Mouse (Mus musculus) embryonic facial prominence, embryonic 12.5 days (tissue): Measurements from ENCODE around the gene Spaca4. TPM values are rescaled to one million over a fixed set of nuclear protein-coding genes. Genes with fewer than 3 reads are reported as not detected.

ENCODE experiments used
- ATAC-seq: fragments of 200-750 bp; cut with Nextera tagmentation; 2 replicates; pipeline ENCODE4 v1.8.0; 2017; ENCODE audit not compliant: insufficient number of reproducible peaks, insufficient read depth, low FRiP score, low TSS enrichment
- H3K27ac ChIP-seq: fragments of 300-500 bp; sonication (generic); 2 replicates; pipeline ENCODE4 v1.5.1; 2016; ENCODE audit warnings: mild to moderate bottlenecking
- H3K27me3 ChIP-seq: fragments of 300-500 bp; sonication (generic); 2 replicates; pipeline ENCODE4 v1.6.1; 2016; ENCODE audit warnings: mild to moderate bottlenecking, moderate library complexity
- H3K36me3 ChIP-seq: fragments of 300-500 bp; sonication (generic); 2 replicates; pipeline ENCODE4 v1.6.1; 2016; ENCODE audit warnings: mild to moderate bottlenecking
- H3K4me1 ChIP-seq: fragments of 300-500 bp; sonication (generic); 2 replicates; pipeline ENCODE4 v1.6.1; 2016
- H3K4me2 ChIP-seq: fragments of 300-500 bp; sonication (generic); replicated peaks from 2 replicates; pipeline ENCODE4 v1.6.1; 2016; ENCODE audit warnings: mild to moderate bottlenecking, moderate library complexity
- H3K4me3 ChIP-seq: fragments of 300-500 bp; sonication (generic); 2 replicates; pipeline ENCODE4 v1.5.1; 2016; ENCODE audit warnings: mild to moderate bottlenecking
- H3K9ac ChIP-seq: fragments of 300-500 bp; sonication (generic); 2 replicates; pipeline ENCODE4 v1.6.1; 2016; ENCODE audit warnings: mild to moderate bottlenecking, moderate library complexity
- H3K9me3 ChIP-seq: fragments of 300-500 bp; sonication (generic); 2 replicates; pipeline ENCODE4 v1.6.1; 2016; ENCODE audit warnings: mild to moderate bottlenecking, moderate library complexity
- WGBS: fragments of 180-500 bp; shearing (Covaris S2); methylation state at CpG from one replicate; pipeline ENCODE4 v1.1.7; 2016; 5-methylcytosine and 5-hydroxymethylcytosine counted together
- polyA plus RNA-seq: library from polyadenylated mRNA; unstranded; fragments of >200 nt; fragmentation: Nextera tagmentation; extraction: Ambion mirVana; gene quantifications from 2 replicates; pipeline ENCODE4 v1.2.1, GENCODE M21; 2016

Spaca4 gene
- not detected in 2 replicates for polyA plus RNA-seq

DNA sequence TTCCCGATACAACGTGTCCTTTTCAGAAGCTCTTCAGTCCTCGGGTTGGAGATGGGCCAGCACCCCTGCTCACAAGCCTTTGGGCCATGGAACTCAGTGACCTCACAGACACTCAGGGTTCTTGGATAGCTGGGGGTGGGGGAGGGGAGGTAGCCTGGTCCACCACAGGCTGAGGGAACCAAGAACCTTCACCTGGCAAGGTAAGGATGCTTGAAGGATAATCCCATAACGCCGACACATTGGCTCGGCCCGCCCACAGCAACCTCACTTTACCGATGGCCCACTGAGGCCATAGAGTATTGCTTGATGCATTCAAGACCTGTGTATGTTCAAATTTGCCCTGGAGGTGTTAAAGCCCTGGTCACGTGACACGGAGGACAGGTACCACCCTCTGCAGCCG lies at the start of gene Spaca4:
Gene Spaca4 (minus strand): TSS at position 101 of the 400 bp plus-strand sequence.
- WGBS = 86% methylated on average over 11 of the region's 11 CpGs
- H3K36me3 ChIP-seq = peaks cover 69% of the 10 kb centered on the region
- H3K9me3 ChIP-seq = no peaks in the 10 kb centered on the region
- H3K27me3 ChIP-seq = no peaks in the 10 kb centered on the region
- no peak within 1 kb of the TSS for H3K27ac ChIP-seq
- no peak for ATAC-seq
- H3K4me2 ChIP-seq = no peak within 1 kb of the TSS
- peaks cover 6% of the 10 kb centered on the region; the same call in 1 of the 2 replicates for H3K4me1 ChIP-seq
- H3K9ac ChIP-seq = no peak within 1 kb of the TSS
- H3K4me3 ChIP-seq = no peak within 1 kb of the TSS

DNA sequence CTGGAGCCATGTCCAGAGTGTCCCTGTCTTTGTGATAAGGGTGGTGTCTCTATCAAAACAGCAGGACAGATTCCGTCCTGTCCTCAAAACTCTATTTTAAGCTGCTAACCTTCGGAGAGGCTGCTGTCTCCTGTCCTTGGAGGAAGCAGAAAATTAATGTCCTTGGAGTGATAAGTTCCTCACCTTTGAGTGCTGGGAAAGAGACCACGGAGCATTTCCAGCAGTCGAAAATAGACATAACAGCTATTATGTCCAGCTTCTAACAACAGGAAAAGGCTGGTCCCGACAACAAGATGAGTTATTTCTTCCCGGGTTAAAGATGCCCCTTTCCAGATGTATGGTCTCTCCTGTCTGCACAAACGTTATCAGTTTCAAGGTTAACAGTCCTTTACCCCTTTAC lies 49.6 kb upstream of the Spaca4 start:
- Histone ChIP-seq H3K36me3 (no peaks in the 10 kb centered on the region), H3K4me1 (no peaks in the 10 kb centered on the region), H3K4me2 (no peak overlapping the region), H3K9me3 (no peaks in the 10 kb centered on the region), H3K27ac (no peak overlapping the region), H3K9ac (no peak overlapping the region), H3K27me3 (peaks cover 10% of the 10 kb centered on the region), H3K4me3 (no peak overlapping the region)
- no peak for ATAC-seq
- 76% methylated on average over 7 of the region's 7 CpGs for WGBS

DNA sequence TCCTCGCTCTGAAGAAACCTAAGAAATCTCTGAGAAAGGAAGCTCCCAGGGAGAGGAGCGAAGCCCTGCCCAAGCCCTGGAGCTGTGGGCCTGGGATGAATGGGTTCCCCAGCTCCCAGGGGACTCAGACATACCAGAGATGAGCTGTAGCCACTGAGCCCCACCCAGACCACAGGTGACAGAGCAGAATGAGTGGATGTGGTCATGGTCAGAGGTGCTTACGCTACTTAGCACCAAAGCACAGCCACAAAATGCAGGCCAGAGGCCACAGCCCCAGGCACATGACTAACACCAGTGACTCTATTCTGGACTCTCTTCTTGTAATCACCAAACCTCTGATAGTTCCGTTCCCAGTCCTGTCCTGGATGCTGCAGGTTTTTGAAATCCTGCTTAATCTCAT lies 45.5 kb upstream of the Spaca4 start:
- H3K36me3 ChIP-seq = no peaks in the 10 kb centered on the region
- no peak for ATAC-seq
- H3K9me3 ChIP-seq = no peaks in the 10 kb centered on the region
- H3K27me3 ChIP-seq = no peaks in the 10 kb centered on the region
- H3K4me2 ChIP-seq = no peak overlapping the region
- no peak overlapping the region for H3K27ac ChIP-seq
- H3K4me1 ChIP-seq = no peaks in the 10 kb centered on the region
- WGBS = 62% methylated on average over 4 of the region's 4 CpGs
- no peak overlapping the region for H3K9ac ChIP-seq
- H3K4me3 ChIP-seq = no peak overlapping the region

- Histone ChIP-seq H3K4me1 (no peaks in the 10 kb centered on the region), H3K4me2 (no peak overlapping the region), H3K36me3 (no peaks in the 10 kb centered on the region), H3K4me3 (no peak overlapping the region), H3K9me3 (no peaks in the 10 kb centered on the region), H3K27me3 (no peaks in the 10 kb centered on the region), H3K27ac (no peak overlapping the region), H3K9ac (no peak overlapping the region)
- WGBS = 74% methylated on average over 8 of the region's 8 CpGs
- ATAC-seq = no peak
These were observed 44.9 kb upstream of the Spaca4 start for GRCm38 (mm10) chr7:45770427-45771082.

DNA sequence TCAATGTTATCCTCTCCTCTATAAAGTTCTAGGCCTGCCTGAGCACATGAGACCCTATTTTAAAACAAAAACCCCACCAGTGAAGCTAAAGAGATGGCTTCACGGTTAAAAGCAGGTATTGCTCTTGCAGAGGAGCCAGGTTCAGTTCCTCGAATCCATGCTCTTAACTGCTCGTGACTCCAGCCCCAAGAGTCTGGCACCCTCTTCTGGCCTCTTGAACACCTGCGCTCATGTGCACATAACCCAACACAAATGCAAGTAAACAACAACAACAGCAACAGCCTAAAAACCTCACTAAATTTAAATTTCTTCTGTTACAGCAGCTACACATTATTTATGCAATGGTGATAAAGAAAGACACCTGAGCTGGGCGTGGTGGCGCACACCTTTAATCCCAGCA lies 41.9 kb upstream of the Spaca4 start:
- Histone ChIP-seq H3K27ac (no peak overlapping the region), H3K4me1 (no peaks in the 10 kb centered on the region), H3K9me3 (no peaks in the 10 kb centered on the region), H3K4me3 (no peak overlapping the region), H3K36me3 (no peaks in the 10 kb centered on the region), H3K4me2 (no peak overlapping the region), H3K9ac (no peak overlapping the region), H3K27me3 (no peaks in the 10 kb centered on the region)
- 90% methylated on average over 6 of the region's 6 CpGs for WGBS
- ATAC-seq = no peak

DNA sequence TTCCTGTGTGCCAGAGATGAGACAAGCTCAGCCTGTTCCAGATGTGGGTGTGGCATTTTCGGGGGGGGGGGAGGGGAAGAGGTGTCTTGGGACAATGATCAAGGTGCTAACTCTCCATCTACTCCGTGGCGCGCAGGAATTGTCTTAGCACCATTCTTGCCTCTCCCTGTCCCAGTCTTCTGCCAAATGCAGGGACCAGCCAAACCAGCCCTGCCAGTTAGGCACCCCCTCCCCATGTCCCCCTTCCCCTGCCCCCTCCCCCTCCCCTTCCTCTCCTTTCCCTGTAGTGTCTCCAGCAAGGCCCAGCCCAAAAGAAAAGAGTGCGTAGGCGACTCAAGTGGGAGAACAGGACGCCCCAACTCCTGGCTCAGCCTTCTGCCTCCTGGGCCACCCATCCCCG lies 41.2 kb upstream of the Spaca4 start:
- Histone ChIP-seq H3K9ac (no peak overlapping the region), H3K4me1 (no peaks in the 10 kb centered on the region), H3K9me3 (no peaks in the 10 kb centered on the region), H3K27me3 (no peaks in the 10 kb centered on the region), H3K36me3 (no peaks in the 10 kb centered on the region), H3K27ac (no peak overlapping the region), H3K4me2 (no peak overlapping the region), H3K4me3 (no peak overlapping the region)
- no peak for ATAC-seq
- 41% methylated on average over 8 of the region's 8 CpGs for WGBS

- no peak overlapping the region for H3K4me2 ChIP-seq
- H3K4me1 ChIP-seq = no peaks in the 10 kb centered on the region
- no peak for ATAC-seq
- no peaks in the 10 kb centered on the region for H3K36me3 ChIP-seq
- H3K27me3 ChIP-seq = 0 out of 2 replicates have a peak, but pooled peaks cover under 1% of the 10 kb centered on the region
- H3K9me3 ChIP-seq = no peaks in the 10 kb centered on the region
- no peak overlapping the region for H3K4me3 ChIP-seq
- H3K27ac ChIP-seq = no peak overlapping the region
- no peak overlapping the region for H3K9ac ChIP-seq
- WGBS = 61% methylated on average over 8 of the region's 8 CpGs
These were observed 40.4 kb upstream of the Spaca4 start for GRCm38 (mm10) chr7:45765995-45766394.

DNA sequence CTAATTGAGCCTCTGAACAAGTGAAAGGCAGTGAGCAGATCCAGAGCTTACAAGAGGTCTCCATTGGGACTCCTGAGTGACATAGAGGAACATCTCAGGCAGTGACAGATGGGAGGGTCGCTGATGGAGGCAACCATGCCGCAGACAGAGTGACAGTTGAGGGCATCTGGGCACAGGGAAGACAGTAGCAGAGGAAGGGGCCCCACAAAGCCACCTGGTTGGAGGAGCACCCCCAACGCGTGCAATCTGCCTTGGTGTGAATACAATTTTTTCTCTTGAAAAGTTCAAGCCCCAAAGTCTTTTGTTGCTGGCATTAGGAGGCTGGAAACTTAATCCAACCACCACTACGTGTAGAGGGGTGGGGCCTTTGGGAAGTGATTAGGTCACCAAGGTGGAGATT lies 34.5 kb upstream of the Spaca4 start:
- Histone ChIP-seq H3K4me1 (peaks cover 4% of the 10 kb centered on the region; the same call in 1 of the 2 replicates), H3K9me3 (no peaks in the 10 kb centered on the region), H3K9ac (no peak overlapping the region), H3K27ac (no peak overlapping the region), H3K4me2 (no peak overlapping the region), H3K4me3 (no peak overlapping the region), H3K27me3 (peaks cover 36% of the 10 kb centered on the region), H3K36me3 (no peaks in the 10 kb centered on the region)
- no peak for ATAC-seq
- 64% methylated on average over 5 of the region's 5 CpGs for WGBS

- Histone ChIP-seq H3K9ac (peak overlapping the region; percentile 31; the same call in 1 of the 2 replicates), H3K4me1 (peaks cover 4% of the 10 kb centered on the region; the same call in 1 of the 2 replicates), H3K9me3 (no peaks in the 10 kb centered on the region), H3K36me3 (no peaks in the 10 kb centered on the region), H3K4me2 (peak overlapping the region; percentile 43), H3K4me3 (peak overlapping the region; percentile 19; the same call in 1 of the 2 replicates), H3K27me3 (peaks cover 36% of the 10 kb centered on the region), H3K27ac (no peak overlapping the region)
- ATAC-seq = peak; percentile 35; the same call in 1 of the 2 replicates
- 5% methylated on average over 24 of the region's 27 CpGs for WGBS
These were observed 33.8 kb upstream of the Spaca4 start for GRCm38 (mm10) chr7:45759400-45759799.

- Histone ChIP-seq H3K36me3 (no peaks in the 10 kb centered on the region), H3K9ac (no peak overlapping the region), H3K4me2 (no peak overlapping the region), H3K4me1 (peaks cover 4% of the 10 kb centered on the region; the same call in 1 of the 2 replicates), H3K27ac (no peak overlapping the region), H3K27me3 (peaks cover 33% of the 10 kb centered on the region), H3K4me3 (no peak overlapping the region), H3K9me3 (no peaks in the 10 kb centered on the region)
- 51% methylated on average over 6 of the region's 6 CpGs for WGBS
- no peak for ATAC-seq
These were observed 30.1 kb upstream of the Spaca4 start for GRCm38 (mm10) chr7:45755703-45756102.

GRCm38 (mm10) chr7:45750162-45750561 lies 24.5 kb upstream of the Spaca4 start:
- Histone ChIP-seq H3K4me1 (peaks cover 6% of the 10 kb centered on the region; the same call in 1 of the 2 replicates), H3K27ac (no peak overlapping the region), H3K9me3 (peaks cover 3% of the 10 kb centered on the region; the same call in 1 of the 2 replicates), H3K36me3 (no peaks in the 10 kb centered on the region), H3K27me3 (no peaks in the 10 kb centered on the region), H3K9ac (no peak overlapping the region), H3K4me2 (no peak overlapping the region), H3K4me3 (no peak overlapping the region)
- 66% methylated on average over 9 of the region's 9 CpGs for WGBS
- no peak for ATAC-seq

DNA sequence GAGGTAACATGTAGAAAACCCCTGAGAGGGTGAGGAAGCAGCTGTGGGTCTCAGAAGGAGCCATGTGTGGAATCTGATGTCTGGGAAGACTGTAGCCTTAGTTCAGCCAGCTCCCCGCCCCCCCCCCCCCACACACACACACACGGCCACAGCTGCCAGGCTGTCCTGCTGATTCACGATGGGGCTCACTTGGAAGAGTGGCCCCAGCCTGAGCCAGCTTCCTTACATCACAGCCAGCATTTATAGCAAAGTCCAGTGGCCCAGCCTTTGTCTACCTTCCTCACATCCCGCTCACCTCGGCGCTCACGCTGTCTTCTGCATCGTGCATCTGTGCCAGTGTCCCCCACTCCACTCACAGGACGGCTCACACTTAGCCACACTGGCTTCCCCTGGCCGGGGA lies 23.8 kb upstream of the Spaca4 start:
- H3K27ac ChIP-seq = no peak overlapping the region
- H3K4me2 ChIP-seq = no peak overlapping the region
- H3K9ac ChIP-seq = no peak overlapping the region

More for the DNA sequence above, 23.8 kb upstream of the Spaca4 start:
- ATAC-seq = no peak
- H3K36me3 ChIP-seq = no peaks in the 10 kb centered on the region
- H3K4me3 ChIP-seq = no peak overlapping the region
- H3K4me1 ChIP-seq = peaks cover 6% of the 10 kb centered on the region; the same call in 1 of the 2 replicates
- WGBS = 59% methylated on average over 9 of the region's 10 CpGs
- H3K27me3 ChIP-seq = no peaks in the 10 kb centered on the region
- H3K9me3 ChIP-seq = peaks cover 3% of the 10 kb centered on the region; the same call in 1 of the 2 replicates
